Comparison of ENCODE assay signal across 8 mouse cellular contexts in genomic region chr15:85581563-85582064, GRCm38 (mm10). TPM values are rescaled to one million over a fixed set of nuclear protein-coding genes. Genes with fewer than 3 reads are reported as not detected.
A peak's percentile ranks its signal among the peaks of the same experiment; 100 is the strongest.
DNase-seq lines count a peak whose midpoint lies in the region; ATAC-seq lines count a peak whose summit lies in the region.

No protein-coding gene starts in this region.

- no peak overlapping the region for H3K9ac ChIP-seq in heart, embryonic 11.5 days (ENCODE audit: low read depth, low read length)
- H3K9ac ChIP-seq in hindbrain, embryonic 16.5 days (ENCODE audit: low read depth, low read length) = peak overlapping the region; percentile 74
- peak overlapping the region; percentile 80 for H3K9ac ChIP-seq in midbrain, embryonic 11.5 days (ENCODE audit: low read length)

- H3K27me3 ChIP-seq in heart, embryonic 11.5 days (ENCODE audit: control insufficient read depth, insufficient read depth, low read length) = peaks cover 75% of the 10 kb centered on the region
- peaks cover 37% of the 10 kb centered on the region for H3K27me3 ChIP-seq in hindbrain, embryonic 16.5 days (replicated peaks; ENCODE audit: control insufficient read depth, insufficient read depth, low read length)
- peaks cover 75% of the 10 kb centered on the region for H3K27me3 ChIP-seq in midbrain, embryonic 11.5 days (ENCODE audit: control insufficient read depth, insufficient read depth, low read length)

- no peaks in the 10 kb centered on the region for H3K36me3 ChIP-seq in heart, embryonic 11.5 days (ENCODE audit: control insufficient read depth, insufficient read depth, low read length)
- H3K36me3 ChIP-seq in hindbrain, embryonic 16.5 days (ENCODE audit: control insufficient read depth, insufficient read depth, low read length) = no peaks in the 10 kb centered on the region
- no peaks in the 10 kb centered on the region for H3K36me3 ChIP-seq in midbrain, embryonic 11.5 days (ENCODE audit: control insufficient read depth, insufficient read depth, low read length)

- intact Hi-C loops in heart, postnatal 25 days (cut with DNase I) = loop anchor here (2.0 to 10.0 kb wide), 3 partner anchors 194 to 417 kb away; no protein-coding TSS in a partner anchor

- peak overlapping the region; percentile 51 for H3K4me3 ChIP-seq in heart, embryonic 11.5 days (ENCODE audit: low read depth, low read length)
- peak overlapping the region; percentile 69 for H3K4me3 ChIP-seq in hindbrain, embryonic 16.5 days (ENCODE audit: low read length)
- peak overlapping the region; percentile 69 for H3K4me3 ChIP-seq in midbrain, embryonic 11.5 days (ENCODE audit: low read depth, low read length)

- H3K27ac ChIP-seq in heart, embryonic 11.5 days (ENCODE audit: low read depth, low read length) = no peak overlapping the region
- H3K27ac ChIP-seq in hindbrain, embryonic 16.5 days (ENCODE audit: low read depth, low read length) = no peak overlapping the region
- no peak overlapping the region for H3K27ac ChIP-seq in midbrain, embryonic 11.5 days (ENCODE audit: low read depth, low read length)

- H3K4me1 ChIP-seq in heart, embryonic 11.5 days (ENCODE audit: control insufficient read depth, insufficient read depth, low read length) = peaks cover 20% of the 10 kb centered on the region
- H3K4me1 ChIP-seq in hindbrain, embryonic 16.5 days (ENCODE audit: control insufficient read depth, insufficient read depth, low read depth, low read length) = peaks cover 37% of the 10 kb centered on the region
- H3K4me1 ChIP-seq in midbrain, embryonic 11.5 days (ENCODE audit: control insufficient read depth, insufficient read depth, low read length) = peaks cover 40% of the 10 kb centered on the region

- 0 out of 2 replicates have a peak, but pooled peaks cover 2% of the 10 kb centered on the region for H3K9me3 ChIP-seq in heart, embryonic 11.5 days (replicated peaks; ENCODE audit: control insufficient read depth, low read length)
- peaks cover 4% of the 10 kb centered on the region; the same call in 1 of the 2 replicates for H3K9me3 ChIP-seq in hindbrain, embryonic 16.5 days (ENCODE audit: control insufficient read depth, low read length)
- H3K9me3 ChIP-seq in midbrain, embryonic 11.5 days (ENCODE audit: control insufficient read depth, low read length) = no peaks in the 10 kb centered on the region

- WGBS in heart, embryonic 11.5 days (ENCODE audit: insufficient replicate concordance) = under 1% methylated on average over 55 of the region's 67 CpGs
- under 1% methylated on average over 56 of the region's 67 CpGs for WGBS in hindbrain, embryonic 16.5 days
- WGBS in midbrain, embryonic 11.5 days = 1% methylated on average over 33 of the region's 67 CpGs

- DNase-seq in heart, postnatal 25 days (ENCODE audit: low spot score) = no peak
- DNase-seq in ZHBTc4 (ENCODE audit: low read depth, low spot score) = peak; percentile 52
- peak; percentile 91 for DNase-seq in midbrain, embryonic 11.5 days (ENCODE audit: low spot score, missing footprints)
- no peak for DNase-seq in layer of hippocampus, postnatal 36 days
- no peak for DNase-seq in right cerebral cortex, postnatal 25 days
- no peak for DNase-seq in cerebellum, adult 18-20 months

- ATAC-seq in heart, embryonic 11.5 days (replicated peaks; ENCODE audit: insufficient number of reproducible peaks, low FRiP score, low TSS enrichment) = 0 out of 2 replicates have a peak, but pooled peaks have one; percentile 6
- no peak for ATAC-seq in hindbrain, embryonic 16.5 days
- ATAC-seq in midbrain, embryonic 11.5 days (ENCODE audit: low FRiP score) = peak; percentile 30; the same call in 1 of the 2 replicates

- H3K4me2 ChIP-seq in heart, embryonic 11.5 days = peak overlapping the region; percentile 75
- H3K4me2 ChIP-seq in hindbrain, embryonic 16.5 days (ENCODE audit: low read length) = peak overlapping the region; percentile 99
- peak overlapping the region; percentile 78 for H3K4me2 ChIP-seq in midbrain, embryonic 11.5 days

RNA-seq across cellular contexts. Expression of gene Wnt7b, which starts 0.7 kb away (rescaled TPM):
- 0.52 and 1.5 TPM in 2 replicates for polyA plus RNA-seq in heart, embryonic 11.5 days (2014; fragmentation: Nextera tagmentation; extraction: Ambion mirVana)
- total RNA-seq in heart, postnatal 25 days (2021) = under 1 TPM; 0.13 to 0.17 TPM
- polyA plus RNA-seq in hindbrain, embryonic 16.5 days (2015; fragmentation: Nextera tagmentation; extraction: Ambion mirVana) = 26.4 and 35.4 TPM in 2 replicates
- 38.5 and 44.3 TPM in 2 replicates for polyA plus RNA-seq in midbrain, embryonic 11.5 days (2014; fragmentation: Nextera tagmentation; extraction: Ambion mirVana)
- 10 to 100 TPM; 44.7 to 48.8 TPM for total RNA-seq in layer of hippocampus, postnatal 36 days (2021)

Comparison
In these comparisons a context has a peak if more than half of its experiments do, and no peak if none do; other contexts are left out.
1. DNase-seq: peak in ZHBTc4 (single experiment) and midbrain, embryonic 11.5 days (single experiment); none in heart, postnatal 25 days (single experiment), layer of hippocampus, postnatal 36 days (0 of 2), right cerebral cortex, postnatal 25 days (single experiment) and cerebellum, adult 18-20 months (0 of 2).
2. RNA of gene Wnt7b, which starts 0.7 kb away (polyA plus RNA-seq): 38.5 to 44.3 TPM in midbrain, embryonic 11.5 days and 26.4 to 35.4 TPM in hindbrain, embryonic 16.5 days; 0.52 to 1.5 TPM in heart, embryonic 11.5 days; every median in the first group is over 10 times any median in the second.
3. Peak in every context shown above with its lines, with median percentiles within 50 percentile points of each other: H3K4me2 ChIP-seq and H3K4me3 ChIP-seq.